Mouse (Mus musculus): Measurements from ENCODE around the gene Nup35.

The Nup35 gene

DNA sequence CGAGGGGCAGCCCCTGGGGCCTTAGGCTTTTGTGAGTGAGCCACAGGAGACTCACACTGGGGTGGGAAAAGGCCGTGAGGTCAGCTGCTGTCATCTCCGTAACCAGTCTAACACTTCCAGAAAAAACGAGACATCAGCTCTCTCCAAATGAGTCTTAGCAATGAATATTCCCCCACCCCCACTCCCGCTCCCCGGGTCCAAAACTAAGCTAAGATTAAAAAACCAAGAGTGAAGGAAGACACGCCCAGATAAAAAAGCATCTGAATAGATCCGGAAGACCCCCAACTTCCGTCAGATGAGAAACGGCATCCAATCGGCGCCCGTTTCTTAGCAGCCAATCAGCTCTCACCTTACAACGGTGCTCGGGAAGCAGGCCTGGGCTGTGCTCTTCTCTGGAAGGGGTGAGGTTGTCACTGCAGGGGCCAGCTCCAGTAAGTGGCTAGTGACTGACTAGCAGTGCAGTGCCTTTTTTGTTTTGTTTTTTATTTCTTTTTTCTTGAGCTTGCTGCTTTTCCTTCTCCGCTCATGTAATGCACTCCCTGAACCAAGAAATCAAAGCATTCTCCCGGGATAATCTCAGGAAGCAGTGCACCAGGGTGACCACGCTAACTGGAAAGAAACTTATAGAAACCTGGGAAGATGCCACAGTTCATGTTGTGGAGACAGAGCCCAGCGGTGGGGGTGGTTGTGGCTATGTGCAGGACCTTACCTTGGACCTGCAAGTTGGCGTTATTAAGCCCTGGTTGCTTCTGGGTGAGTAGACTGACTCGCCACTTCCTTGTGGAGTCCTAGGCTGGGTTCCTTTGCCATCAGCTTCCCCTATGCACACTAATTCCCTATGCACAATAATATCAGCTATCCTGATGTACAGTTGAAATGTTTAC is at the start of gene Nup35, which contains the start of gene Dusp19:
Gene Nup35, plus strand, starts transcription at position 383 of the 884 bp plus-strand sequence.
Gene Dusp19, plus strand, starts transcription at position 192 of the 884 bp plus-strand sequence.
- DNase-seq (ENCODE audit: low read depth, low spot score) = peak; percentile 81

DNA sequence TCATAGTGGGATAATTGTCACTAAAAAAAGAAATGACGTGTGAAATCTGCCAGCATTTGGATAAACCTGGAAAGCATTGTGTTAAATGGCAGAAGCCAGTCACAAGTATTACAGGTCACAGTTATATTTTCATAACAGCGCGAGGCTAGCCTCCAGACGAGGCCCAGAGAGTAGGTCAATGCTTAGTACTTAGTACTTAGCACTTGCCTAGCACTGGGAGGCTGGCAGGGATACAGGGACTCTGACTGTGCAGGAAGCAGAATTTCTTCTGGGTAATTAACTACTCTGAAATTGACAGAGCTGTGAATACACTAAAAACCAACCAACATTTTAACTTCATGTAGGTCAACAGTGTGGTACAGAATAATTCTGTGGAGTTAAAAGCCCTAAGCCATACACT is 49.6 kb upstream of the Nup35 start:
- DNase-seq (ENCODE audit: low read depth, low spot score) = no peak

DNA sequence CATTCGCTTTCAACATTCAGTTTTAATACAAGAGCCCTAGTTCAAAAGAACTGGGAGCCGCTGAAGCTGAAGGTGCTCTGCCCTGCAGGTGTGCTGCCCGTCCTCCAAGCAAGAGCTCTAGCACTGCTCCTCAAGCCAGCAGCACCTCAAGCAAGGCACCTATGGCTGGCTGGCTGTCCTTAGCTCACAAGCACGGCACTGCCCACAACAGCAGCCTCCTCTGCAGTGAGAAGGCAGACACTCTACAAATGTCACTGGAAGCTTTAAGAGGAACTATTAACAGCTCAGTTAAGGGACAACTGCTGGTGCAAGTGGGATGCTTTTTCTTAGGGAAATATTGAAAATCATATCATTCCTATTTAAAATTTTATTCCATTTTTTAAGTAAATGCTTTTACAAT is 46.4 kb upstream of the Nup35 start:
- DNase-seq (ENCODE audit: low read depth, low spot score) = no peak

DNA sequence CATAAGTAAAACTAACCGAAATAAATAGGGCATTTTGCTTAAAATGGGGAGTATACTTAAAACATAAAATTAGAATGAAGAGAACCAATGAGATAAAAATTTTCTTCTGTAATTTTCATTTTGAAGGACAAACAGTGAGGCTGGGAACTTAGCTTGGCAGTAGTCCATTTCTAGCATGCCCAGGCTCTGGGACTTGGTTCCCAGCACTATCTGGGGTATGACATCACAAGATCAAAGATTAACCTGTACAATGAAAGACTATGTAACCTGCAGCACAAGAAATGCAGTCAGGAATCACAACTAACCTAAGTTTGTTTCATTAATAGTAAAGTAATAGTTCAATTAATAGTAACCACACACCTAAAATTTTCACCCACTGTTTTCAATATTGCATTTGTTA is 39.8 kb upstream of the Nup35 start:
- no peak for DNase-seq (ENCODE audit: low read depth, low spot score)

DNA sequence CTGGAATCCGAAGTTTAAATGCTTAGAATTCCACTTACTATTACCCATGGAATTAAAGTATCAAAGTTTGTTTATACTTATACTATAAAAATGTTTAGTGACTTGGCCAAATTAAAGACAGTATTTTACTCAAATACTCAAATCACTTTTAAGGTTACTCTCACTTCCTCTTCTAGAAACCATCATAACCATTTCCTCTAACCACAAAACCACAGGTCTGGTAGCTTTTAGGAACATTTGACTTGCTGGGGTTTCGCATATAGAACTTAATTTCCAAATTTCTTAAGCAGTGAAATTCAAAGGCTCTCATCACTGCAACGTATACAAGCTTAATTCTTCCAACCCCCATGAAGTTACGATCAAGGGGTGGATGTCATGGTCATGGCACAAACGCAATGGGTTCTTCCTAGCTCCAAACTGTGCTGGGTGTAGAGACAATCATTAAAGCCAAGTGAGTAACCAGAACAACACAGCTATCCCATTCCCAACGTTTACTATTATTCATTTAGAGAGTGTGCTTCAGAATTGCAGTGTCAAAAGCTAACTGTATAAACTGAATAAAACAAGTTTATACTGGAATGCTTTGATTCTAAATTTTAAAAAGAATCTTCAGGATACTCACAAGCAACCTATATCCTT is 37.7 kb upstream of the Nup35 start:
- DNase-seq (ENCODE audit: low read depth, low spot score) = no peak

DNA sequence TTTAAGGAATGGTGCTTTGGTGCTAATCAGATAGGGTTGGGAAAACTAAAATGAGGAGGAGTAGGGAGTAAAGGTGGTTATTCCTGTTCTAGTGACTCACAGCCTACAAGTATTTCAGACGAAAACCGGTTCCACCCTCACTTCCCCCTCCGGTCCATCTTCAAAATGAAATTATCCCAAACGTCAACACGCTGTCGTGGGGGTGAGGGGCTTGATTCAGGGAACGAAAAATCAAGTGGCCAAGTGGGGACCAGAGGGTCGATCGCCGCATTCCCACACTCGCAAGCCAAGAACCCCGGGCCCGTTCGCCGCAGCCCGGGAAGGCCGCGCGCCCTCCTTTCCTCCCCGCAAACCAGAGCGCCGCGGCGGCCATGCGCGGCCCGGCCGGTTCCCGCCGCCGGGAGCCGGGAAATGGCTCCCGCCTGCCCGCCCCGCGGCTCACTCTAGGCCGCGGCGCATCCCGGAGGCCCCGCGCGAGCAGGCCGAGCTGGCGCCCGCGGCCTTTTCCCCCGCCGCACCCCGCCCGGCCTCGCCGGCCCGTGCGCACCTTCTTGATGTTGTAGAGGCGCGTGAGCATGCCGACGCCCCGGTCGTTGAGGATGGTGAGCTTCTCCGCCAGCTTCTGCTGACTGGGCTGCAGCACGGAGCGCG is 36.6 kb upstream of the Nup35 start:
- peak; percentile 20 for DNase-seq (ENCODE audit: low read depth, low spot score)

DNA sequence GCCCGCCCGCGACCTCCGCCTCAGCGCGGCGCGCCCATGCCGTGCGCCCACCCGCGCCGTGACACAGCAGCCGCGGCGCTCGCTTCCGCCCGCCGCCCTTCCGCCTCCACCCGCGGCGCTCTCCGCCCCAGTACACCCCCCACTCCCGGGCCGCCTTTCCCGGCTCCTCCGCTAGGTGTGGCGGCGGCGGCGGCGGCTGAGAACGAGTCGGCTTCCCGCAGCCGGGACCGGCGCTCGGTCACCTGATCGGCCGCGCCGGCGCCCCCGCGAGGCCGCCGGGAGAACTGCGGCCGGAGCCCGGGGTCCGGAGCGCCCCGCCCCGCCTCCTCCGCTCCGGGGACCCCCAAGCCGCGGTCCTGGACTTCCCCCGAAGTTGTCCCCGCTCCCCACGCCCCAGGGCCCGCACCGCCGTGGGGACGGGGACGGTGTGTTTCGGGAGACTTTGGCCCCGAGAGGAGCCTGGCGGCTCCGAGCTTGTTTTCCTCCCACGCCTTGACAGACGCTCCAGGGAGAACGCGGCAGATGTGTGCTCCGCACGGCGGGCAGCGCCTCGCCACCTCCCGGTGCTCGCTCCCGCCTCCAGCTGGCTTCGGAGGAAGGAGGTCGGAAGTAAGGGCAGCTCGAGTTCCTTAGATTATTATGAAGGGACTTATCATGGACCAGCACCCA is 35.9 kb upstream of the Nup35 start, which contains the start of gene Nckap1:
Gene Nckap1, minus strand, starts transcription at position 338 of the 669 bp plus-strand sequence.
- DNase-seq (ENCODE audit: low read depth, low spot score) = peak; percentile 63

DNA sequence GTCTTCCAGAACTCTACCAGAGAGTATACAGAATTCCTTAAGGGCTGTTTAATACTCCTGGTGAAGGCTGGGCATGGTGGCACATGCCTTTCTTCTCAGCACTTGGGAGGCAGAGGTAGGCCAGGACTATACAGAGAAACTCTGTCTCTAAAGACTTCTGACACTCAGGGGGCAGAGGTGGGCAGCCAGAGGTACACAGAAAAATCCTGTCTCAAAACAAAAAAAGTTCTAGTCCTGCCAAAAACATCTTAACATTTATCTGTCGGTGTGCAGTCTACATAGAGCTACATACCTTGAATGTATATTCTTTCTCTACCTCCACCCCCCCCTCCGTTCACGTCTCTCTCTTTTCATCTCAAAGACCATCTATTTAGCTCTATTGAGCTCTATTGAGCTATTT is 34.7 kb upstream of the Nup35 start:
- no peak for DNase-seq (ENCODE audit: low read depth, low spot score)

DNA sequence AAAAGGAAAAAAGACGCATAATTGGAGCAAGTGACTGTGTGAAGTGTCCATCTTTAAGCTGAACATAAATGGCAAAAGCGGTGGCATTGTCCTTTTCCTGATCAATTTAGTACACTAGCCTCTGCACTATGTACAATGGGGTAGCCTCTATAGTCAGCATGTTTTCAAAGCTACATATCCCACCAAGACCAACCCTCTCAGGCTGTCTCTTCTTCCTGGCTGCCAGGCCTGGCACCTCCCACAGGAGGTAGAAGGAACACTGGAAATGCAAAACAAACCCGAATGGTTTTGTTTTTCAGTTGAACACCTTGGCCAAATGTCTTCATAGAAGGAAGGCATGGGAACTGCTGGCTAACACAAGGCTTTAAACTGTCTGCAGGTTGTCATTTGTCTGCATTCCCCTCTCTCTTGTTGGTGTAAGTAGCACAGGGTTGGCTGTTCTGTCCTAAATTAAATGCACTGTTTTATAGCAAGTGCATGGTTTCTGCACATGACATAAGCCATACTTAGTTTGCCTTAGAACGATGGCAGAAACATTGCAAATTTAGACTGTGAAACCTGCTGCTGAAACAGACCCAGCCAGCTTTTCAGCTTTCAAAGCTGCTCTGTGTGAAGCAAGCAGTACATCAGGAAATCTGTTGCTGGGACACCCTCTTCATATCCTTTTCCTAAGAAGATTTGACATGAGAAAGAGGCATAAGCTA is 22.7 kb upstream of the Nup35 start:
- no peak for DNase-seq (ENCODE audit: low read depth, low spot score)

DNA sequence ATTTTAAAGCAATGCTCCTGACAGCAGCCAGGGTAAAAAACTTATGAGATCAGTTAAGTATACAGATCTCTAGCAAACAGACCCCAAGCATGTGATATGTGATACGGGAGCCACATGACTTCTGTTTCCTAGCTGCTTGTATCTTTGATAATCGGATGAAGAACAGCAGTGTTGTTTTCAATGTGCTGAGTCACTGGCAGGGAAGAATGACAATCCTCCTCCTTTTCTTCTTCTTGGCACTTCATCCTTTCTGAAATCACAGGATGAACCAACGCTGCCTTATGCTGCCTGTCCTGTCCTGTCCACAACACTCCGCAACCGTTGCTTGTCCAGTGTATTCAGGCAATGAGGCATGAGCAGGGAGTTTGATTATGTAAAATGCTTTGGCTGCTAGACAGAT is 20.1 kb upstream of the Nup35 start:
- DNase-seq (ENCODE audit: low read depth, low spot score) = no peak

DNA sequence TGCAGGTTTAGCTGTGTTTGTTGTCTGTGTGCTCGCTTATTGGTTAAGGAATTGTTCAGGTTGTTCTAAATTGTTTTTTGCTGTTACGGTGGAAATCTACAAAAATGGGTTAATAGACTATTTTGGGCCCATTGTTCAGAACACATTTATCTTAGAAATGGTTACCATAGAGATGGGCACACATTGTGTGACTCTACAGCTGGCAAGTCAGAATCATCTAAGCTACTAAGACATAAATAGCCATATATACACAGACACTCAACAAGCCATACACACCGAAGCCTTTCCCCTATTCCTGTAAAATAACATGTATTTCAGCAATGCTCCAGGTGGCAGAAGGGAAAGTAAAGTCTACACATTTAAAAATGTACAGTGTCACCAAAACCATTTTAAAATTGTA is 17.2 kb upstream of the Nup35 start:
- DNase-seq (ENCODE audit: low read depth, low spot score) = no peak

DNA sequence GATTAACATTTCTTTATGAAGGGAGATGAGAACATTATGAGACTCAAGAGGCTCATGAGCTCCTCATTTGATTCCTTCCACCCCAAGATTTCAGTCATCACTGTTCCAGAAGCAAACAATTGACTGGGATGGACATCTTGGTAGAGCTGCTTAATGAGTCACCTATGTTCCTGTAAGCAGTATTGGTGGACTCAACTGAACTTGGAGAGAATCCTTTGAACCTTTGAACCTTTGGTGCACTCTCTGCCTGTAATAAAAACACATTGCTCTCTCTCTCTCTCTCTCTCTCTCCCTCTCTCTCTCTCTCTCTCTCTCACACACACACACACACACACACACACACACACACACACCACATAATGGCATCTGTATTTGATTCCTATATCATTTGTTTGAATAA is 16.4 kb upstream of the Nup35 start:
- DNase-seq (ENCODE audit: low read depth, low spot score) = no peak

DNA sequence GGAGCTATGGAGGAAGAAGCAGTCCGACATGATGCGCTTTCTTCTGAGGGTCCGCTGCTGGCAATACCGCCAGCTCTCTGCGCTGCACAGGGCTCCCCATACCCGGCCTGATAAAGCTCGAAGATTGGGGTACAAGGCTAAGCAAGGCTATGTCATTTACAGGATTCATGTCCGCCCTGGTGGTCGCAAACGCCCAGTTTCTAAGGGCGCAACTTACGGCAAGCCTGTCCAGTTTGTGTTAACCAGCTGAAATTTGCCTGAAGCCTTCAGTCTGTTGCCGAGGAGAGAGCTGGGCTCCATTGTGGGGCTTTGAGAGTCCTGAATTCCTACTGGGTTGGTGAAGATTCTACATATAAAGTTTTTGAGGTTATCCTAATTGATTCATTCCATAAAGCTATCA is 14.3 kb upstream of the Nup35 start:
- no peak for DNase-seq (ENCODE audit: low read depth, low spot score)

DNA sequence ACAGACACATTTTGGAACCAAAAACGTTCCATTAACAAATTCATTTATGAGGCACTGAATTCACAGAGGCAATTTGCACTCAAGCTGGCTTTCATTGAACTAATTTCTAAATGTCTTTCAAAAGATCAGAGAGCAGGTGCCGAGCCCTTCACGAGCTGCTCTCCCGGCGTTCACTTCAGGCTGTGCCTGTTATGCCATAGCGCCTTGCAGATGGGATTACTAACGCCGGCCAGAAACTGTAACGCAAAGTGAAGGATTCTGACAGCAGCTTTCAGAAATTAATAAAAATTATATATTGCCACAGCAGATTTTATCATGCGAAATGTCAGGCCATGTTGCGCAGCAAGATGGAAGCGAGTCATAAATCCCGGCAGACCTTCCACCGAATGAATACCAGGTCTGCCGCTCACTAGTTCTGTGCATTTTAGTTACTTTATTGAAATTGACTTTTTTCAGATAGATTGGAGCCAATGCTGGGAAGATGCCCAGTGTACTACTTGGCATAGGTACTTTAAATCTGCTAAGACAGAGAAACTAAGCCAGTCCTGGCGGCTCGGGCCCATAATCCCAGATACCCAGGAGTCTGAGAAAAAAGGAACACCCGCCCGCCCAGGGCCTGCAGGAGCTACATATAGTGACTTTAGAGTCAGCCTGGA is 13.1 kb upstream of the Nup35 start:
- DNase-seq (ENCODE audit: low read depth, low spot score) = no peak

DNA sequence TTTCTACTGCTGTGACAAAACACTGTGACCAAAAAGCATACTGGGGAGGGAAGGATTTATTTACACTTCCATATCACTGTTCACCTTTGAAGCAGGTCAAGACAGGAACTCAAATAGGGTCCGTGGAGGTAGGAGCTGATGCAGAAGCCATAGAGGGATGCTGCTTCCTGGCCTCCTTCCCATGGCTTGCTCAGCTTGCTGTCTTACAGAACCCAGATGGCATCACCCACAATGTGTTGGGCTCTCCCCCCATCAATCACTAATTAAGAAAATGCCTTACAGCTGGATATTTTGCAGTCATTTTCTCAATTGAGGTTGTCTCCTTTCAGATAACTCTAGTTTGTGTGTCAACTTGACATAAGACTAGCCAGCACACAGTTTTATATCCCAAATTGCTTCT is 4.8 kb upstream of the Nup35 start:
- no peak for DNase-seq (ENCODE audit: low read depth, low spot score)

DNA sequence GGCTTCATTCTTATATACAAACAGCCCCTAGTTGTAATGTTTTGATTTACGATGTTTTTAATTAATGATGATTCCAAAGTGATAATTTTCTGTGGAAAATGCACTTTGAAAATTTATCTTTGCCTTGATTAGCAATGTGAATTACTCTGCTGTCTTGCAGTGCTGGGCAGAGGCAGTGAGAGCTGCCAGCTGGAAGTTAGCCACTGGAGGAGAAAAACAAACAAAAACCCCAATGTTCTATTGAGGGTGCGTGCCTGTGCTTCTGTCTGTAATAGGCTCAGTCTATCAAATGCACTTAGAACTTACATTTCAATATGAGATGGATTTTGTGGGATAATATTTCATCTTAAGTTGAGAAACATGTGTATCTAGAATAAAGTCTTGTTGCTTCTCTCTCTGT is 4.2 kb upstream of the Nup35 start:
- no peak for DNase-seq (ENCODE audit: low read depth, low spot score)

DNA sequence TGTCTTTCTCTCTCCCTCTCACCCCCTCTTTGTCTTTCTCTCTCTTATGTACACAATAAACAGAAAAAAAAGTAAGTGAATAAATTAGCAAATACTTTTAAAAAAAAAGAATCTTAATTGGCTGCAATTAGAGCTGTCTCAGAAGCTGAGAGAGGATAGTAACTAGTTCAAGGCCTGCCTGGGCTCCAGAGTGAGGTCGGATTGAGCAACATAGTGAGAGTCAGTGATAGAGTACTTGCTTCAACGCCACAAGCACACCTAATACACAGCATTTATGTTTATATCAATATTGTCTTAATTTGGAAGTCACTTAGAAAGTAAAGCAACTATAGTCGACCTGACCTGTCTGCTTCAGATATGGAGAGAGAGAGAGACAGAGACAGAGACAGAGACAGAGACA is 2.0 kb downstream of the Nup35 start:
- no peak for DNase-seq (ENCODE audit: low read depth, low spot score)

DNA sequence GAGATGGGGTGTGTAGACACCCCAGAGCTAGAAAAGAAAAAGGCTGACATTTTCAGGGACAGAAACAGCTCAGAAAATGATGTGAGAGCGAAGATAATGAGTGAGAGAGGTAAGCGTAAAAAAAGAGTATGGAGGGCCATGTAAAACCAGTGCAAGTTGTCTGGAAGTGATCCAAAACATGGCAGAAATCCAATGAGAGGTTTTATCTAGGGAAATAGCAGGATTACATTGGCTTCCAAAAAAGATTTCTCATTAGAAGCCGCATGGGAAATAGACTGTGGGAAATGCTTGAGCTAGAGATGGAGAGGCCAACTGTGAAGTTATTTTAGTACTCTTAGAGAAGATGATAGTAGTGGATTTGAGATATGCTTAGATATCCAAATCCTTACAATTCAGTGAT is 4.9 kb downstream of the Nup35 start:
- DNase-seq (ENCODE audit: low read depth, low spot score) = no peak

DNA sequence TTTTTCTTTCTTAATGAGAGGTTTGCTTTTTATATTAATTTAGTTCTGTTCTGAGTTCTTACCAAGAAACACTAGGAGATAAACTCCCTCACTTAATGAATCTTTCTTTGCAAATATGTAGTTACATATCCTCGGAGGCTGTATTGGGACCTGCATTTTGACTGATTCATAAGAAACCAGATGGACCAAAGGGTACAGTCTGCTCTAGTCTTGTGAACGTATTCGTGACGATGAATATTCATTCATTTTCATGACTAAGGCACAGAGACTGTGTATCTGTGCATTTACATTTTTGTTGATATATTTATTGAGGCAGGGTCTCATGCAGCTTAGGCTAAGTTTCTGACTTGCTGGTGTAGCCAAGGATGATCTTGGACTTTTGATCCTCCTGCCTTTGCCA is 7.5 kb downstream of the Nup35 start:
- no peak for DNase-seq (ENCODE audit: low read depth, low spot score)

DNA sequence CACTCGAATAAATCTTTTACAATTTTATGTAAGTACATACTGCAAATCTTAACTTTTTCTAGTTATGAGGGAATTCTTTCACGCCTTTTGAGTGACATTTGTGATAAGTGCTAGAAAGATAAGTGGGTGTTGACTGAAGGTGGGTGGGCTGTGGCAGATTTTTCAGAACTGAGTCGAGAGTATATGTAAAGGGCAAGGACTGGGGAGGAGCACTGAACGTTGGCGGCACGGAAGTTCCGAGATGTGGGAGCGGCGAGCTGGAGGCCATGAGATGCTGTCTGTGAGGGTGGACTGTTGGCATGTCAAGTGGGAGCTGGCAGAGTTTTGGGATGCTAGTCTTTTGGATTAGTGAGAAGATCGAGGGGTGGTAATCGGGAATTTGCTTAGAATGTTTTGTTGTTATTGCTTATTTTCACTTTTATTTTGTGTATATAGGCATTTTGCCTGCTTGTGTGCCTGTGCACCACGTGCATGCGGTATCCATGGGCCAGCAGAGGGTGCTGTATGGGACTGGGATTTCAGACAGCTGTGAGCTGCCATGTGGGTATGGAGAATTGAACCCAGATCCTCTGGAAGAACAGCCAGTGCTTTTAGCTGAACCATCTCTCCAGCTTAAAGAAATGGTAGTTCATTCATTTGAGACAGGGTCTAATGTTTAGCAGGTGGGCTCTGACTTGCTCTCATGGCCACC is 15.4 kb downstream of the Nup35 start:
- no peak for DNase-seq (ENCODE audit: low read depth, low spot score)

Measured in embryo, embryonic 11.5 days (tissue).